Mouse (Mus musculus) spleen, adult 2 months (tissue): ENCODE measurements around the gene Nme2.

ENCODE experiments used
- CTCF ChIP-seq: fragments of 200-500 bp; IDR thresholded peaks from 2 replicates; pipeline ENCODE4 v1.5.1; 2011; ENCODE audit warnings: mild to moderate bottlenecking, inconsistent platforms; ENCODE audit not compliant: insufficient read depth, insufficient read length, insufficient replicate concordance; ENCODE audit errors: extremely low read depth
- POLR2A ChIP-seq: fragments of 200-500 bp; IDR thresholded peaks from 2 replicates; pipeline ENCODE4 v1.6.1; 2011; ENCODE audit warnings: low read depth, low read length, inconsistent platforms

- TF ChIP-seq POLR2A = no peak
- TF ChIP-seq CTCF = no peak
Measured at GRCm38 (mm10) chr11:93929106-93929505, 27.0 kb downstream of the Nme2 start.
